Mouse (Mus musculus): ENCODE data around the gene A430078G23Rik. TPM values are rescaled to one million over a fixed set of nuclear protein-coding genes. Genes with fewer than 3 reads are reported as not detected.
A peak's percentile ranks its signal among the peaks of the same experiment; 100 is the strongest.
"Not testable (repeated sequence)": the region's sequence is repeated elsewhere in the genome, so short reads cannot be mapped to it uniquely, and the experiment has no call there.

A430078G23Rik gene
- polyA plus RNA-seq, 1 experiment from 2014 or later, result not detected

DNA sequence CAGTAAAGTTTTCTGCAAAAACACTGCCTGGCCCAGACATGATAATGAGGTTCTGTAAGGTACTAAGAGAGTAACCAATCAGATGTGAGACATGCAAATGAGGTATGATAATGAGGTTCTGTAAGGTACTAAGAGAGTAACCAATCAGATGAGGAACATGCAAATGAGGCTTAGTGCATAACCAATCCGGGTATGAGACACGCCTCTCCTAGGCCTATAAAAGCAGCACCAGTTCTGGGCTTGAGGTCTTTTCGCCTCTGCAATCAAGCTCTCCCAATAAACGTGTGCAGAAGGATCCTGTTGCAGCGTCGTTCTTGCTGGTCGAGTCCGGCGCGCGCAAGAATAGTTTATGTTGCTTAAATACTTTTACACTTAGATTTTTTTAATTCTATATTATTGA is 33.9 kb upstream of the A430078G23Rik start:
- not testable (repeated sequence) for H3K4me1 ChIP-seq (ENCODE audit: control insufficient read depth, insufficient read depth, low read length); H3K27me3 ChIP-seq (ENCODE audit: control insufficient read depth, insufficient read depth, low read length); H3K9ac ChIP-seq (ENCODE audit: low read length); H3K9me3 ChIP-seq (ENCODE audit: control insufficient read depth, low read length); ATAC-seq (ENCODE audit: insufficient number of reproducible peaks, low FRiP score, low TSS enrichment, low read depth); DNase-seq (ENCODE audit: low spot score); H3K4me2 ChIP-seq (ENCODE audit: low read depth, severe bottlenecking); H3K36me3 ChIP-seq (ENCODE audit: control insufficient read depth, insufficient read depth, low read length); H3K27ac ChIP-seq (replicated peaks; ENCODE audit: low read depth, low read length); H3K4me3 ChIP-seq (ENCODE audit: low read depth, low read length)
- 92% methylated on average over 8 of the region's 11 CpGs for WGBS

- Histone ChIP-seq H3K4me2 (ENCODE audit: low read depth, severe bottlenecking) (no peak overlapping the region), H3K4me3 (ENCODE audit: low read depth, low read length) (no peak overlapping the region), H3K27ac (replicated peaks; ENCODE audit: low read depth, low read length) (no peak overlapping the region), H3K27me3 (ENCODE audit: control insufficient read depth, insufficient read depth, low read length) (no peaks in the 10 kb centered on the region), H3K36me3 (ENCODE audit: control insufficient read depth, insufficient read depth, low read length) (no peaks in the 10 kb centered on the region), H3K4me1 (ENCODE audit: control insufficient read depth, insufficient read depth, low read length) (no peaks in the 10 kb centered on the region), H3K9me3 (ENCODE audit: control insufficient read depth, low read length) (no peaks in the 10 kb centered on the region), H3K9ac (ENCODE audit: low read length) (no peak overlapping the region)
- ATAC-seq (ENCODE audit: insufficient number of reproducible peaks, low FRiP score, low TSS enrichment, low read depth) (no peak), DNase-seq (ENCODE audit: low spot score) (no peak)
- WGBS, result 96% methylated on average over 2 of the region's 2 CpGs
Measured at GRCm38 (mm10) chr8:3324253-3324652, 29.0 kb upstream of the A430078G23Rik start.

DNA sequence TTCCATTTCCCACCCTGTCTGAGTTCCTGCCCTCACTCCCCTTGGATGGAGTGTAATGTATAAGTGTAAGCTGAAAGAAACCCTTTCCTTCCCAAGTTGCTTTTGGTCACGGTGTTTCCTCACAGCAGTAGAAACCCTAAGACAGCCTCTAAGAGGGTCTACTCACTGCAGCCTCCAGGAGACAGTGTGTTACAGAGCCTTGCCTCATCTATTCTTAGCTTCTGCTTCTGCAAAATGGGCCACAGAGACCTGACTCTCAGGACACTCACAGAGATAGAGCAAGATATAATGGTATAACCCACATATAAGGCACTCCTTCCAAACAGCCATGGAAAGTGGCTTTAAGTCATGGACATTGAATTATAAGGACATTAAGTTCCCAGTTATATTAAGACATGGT is 26.2 kb upstream of the A430078G23Rik start:
- WGBS, result 84% methylated on average over 1 of the region's 1 CpGs
- DNase-seq (ENCODE audit: low spot score), result no peak
- no peak overlapping the region for H3K27ac ChIP-seq (replicated peaks; ENCODE audit: low read depth, low read length)

GRCm38 (mm10) chr8:3327538-3328245 is 25.5 kb upstream of the A430078G23Rik start:
- Histone ChIP-seq H3K9me3 (ENCODE audit: control insufficient read depth, low read length) (no peaks in the 10 kb centered on the region), H3K36me3 (ENCODE audit: control insufficient read depth, insufficient read depth, low read length) (no peaks in the 10 kb centered on the region), H3K27me3 (ENCODE audit: control insufficient read depth, insufficient read depth, low read length) (no peaks in the 10 kb centered on the region), H3K9ac (ENCODE audit: low read length) (no peak overlapping the region), H3K4me3 (ENCODE audit: low read depth, low read length) (no peak overlapping the region), H3K4me1 (ENCODE audit: control insufficient read depth, insufficient read depth, low read length) (no peaks in the 10 kb centered on the region), H3K27ac (replicated peaks; ENCODE audit: low read depth, low read length) (no peak overlapping the region), H3K4me2 (ENCODE audit: low read depth, severe bottlenecking) (no peak overlapping the region)
- ATAC-seq (ENCODE audit: insufficient number of reproducible peaks, low FRiP score, low TSS enrichment, low read depth) (no peak), DNase-seq (ENCODE audit: low spot score) (no peak)
- WGBS, result 70% methylated on average over 8 of the region's 8 CpGs

More for the DNA sequence above, 26.2 kb upstream of the A430078G23Rik start:
- Histone ChIP-seq H3K4me3 (ENCODE audit: low read depth, low read length) (no peak overlapping the region), H3K9me3 (ENCODE audit: control insufficient read depth, low read length) (no peaks in the 10 kb centered on the region), H3K36me3 (ENCODE audit: control insufficient read depth, insufficient read depth, low read length) (no peaks in the 10 kb centered on the region), H3K9ac (ENCODE audit: low read length) (no peak overlapping the region), H3K4me2 (ENCODE audit: low read depth, severe bottlenecking) (no peak overlapping the region), H3K4me1 (ENCODE audit: control insufficient read depth, insufficient read depth, low read length) (no peaks in the 10 kb centered on the region), H3K27me3 (ENCODE audit: control insufficient read depth, insufficient read depth, low read length) (no peaks in the 10 kb centered on the region)
- ATAC-seq (ENCODE audit: insufficient number of reproducible peaks, low FRiP score, low TSS enrichment, low read depth), result no peak

GRCm38 (mm10) chr8:3330662-3331061 is 22.6 kb upstream of the A430078G23Rik start:
- Histone ChIP-seq H3K27me3 (ENCODE audit: control insufficient read depth, insufficient read depth, low read length) (no peaks in the 10 kb centered on the region), H3K36me3 (ENCODE audit: control insufficient read depth, insufficient read depth, low read length) (no peaks in the 10 kb centered on the region), H3K9ac (ENCODE audit: low read length) (no peak overlapping the region), H3K27ac (replicated peaks; ENCODE audit: low read depth, low read length) (no peak overlapping the region), H3K4me3 (ENCODE audit: low read depth, low read length) (no peak overlapping the region), H3K4me1 (ENCODE audit: control insufficient read depth, insufficient read depth, low read length) (no peaks in the 10 kb centered on the region), H3K9me3 (ENCODE audit: control insufficient read depth, low read length) (no peaks in the 10 kb centered on the region), H3K4me2 (ENCODE audit: low read depth, severe bottlenecking) (no peak overlapping the region)
- ATAC-seq (ENCODE audit: insufficient number of reproducible peaks, low FRiP score, low TSS enrichment, low read depth) (no peak), DNase-seq (ENCODE audit: low spot score) (peak; percentile 54)
- 48% methylated on average over 6 of the region's 6 CpGs for WGBS

- Histone ChIP-seq H3K9ac (ENCODE audit: low read length) (no peak overlapping the region), H3K9me3 (ENCODE audit: control insufficient read depth, low read length) (no peaks in the 10 kb centered on the region), H3K4me2 (ENCODE audit: low read depth, severe bottlenecking) (no peak overlapping the region), H3K4me3 (ENCODE audit: low read depth, low read length) (no peak overlapping the region), H3K4me1 (ENCODE audit: control insufficient read depth, insufficient read depth, low read length) (no peaks in the 10 kb centered on the region), H3K27me3 (ENCODE audit: control insufficient read depth, insufficient read depth, low read length) (no peaks in the 10 kb centered on the region), H3K36me3 (ENCODE audit: control insufficient read depth, insufficient read depth, low read length) (no peaks in the 10 kb centered on the region), H3K27ac (replicated peaks; ENCODE audit: low read depth, low read length) (no peak overlapping the region)
- WGBS, result 78% methylated on average over 2 of the region's 2 CpGs
- ATAC-seq (ENCODE audit: insufficient number of reproducible peaks, low FRiP score, low TSS enrichment, low read depth) (no peak), DNase-seq (ENCODE audit: low spot score) (no peak)
Measured at GRCm38 (mm10) chr8:3331692-3332091, 21.5 kb upstream of the A430078G23Rik start.

GRCm38 (mm10) chr8:3335881-3336280 is 17.3 kb upstream of the A430078G23Rik start:
- Histone ChIP-seq H3K4me3 (ENCODE audit: low read depth, low read length) (no peak overlapping the region), H3K36me3 (ENCODE audit: control insufficient read depth, insufficient read depth, low read length) (no peaks in the 10 kb centered on the region), H3K4me1 (ENCODE audit: control insufficient read depth, insufficient read depth, low read length) (no peaks in the 10 kb centered on the region), H3K4me2 (ENCODE audit: low read depth, severe bottlenecking) (no peak overlapping the region), H3K27me3 (ENCODE audit: control insufficient read depth, insufficient read depth, low read length) (no peaks in the 10 kb centered on the region), H3K9ac (ENCODE audit: low read length) (no peak overlapping the region), H3K27ac (replicated peaks; ENCODE audit: low read depth, low read length) (no peak overlapping the region), H3K9me3 (ENCODE audit: control insufficient read depth, low read length) (no peaks in the 10 kb centered on the region)
- ATAC-seq (ENCODE audit: insufficient number of reproducible peaks, low FRiP score, low TSS enrichment, low read depth) (no peak), DNase-seq (ENCODE audit: low spot score) (no peak)
- 89% methylated on average over 1 of the region's 1 CpGs for WGBS

GRCm38 (mm10) chr8:3336658-3337524 is 16.3 kb upstream of the A430078G23Rik start:
- H3K4me1 ChIP-seq (ENCODE audit: control insufficient read depth, insufficient read depth, low read length), result no peaks in the 10 kb centered on the region
- H3K4me3 ChIP-seq (ENCODE audit: low read depth, low read length), result no peak overlapping the region
- no peaks in the 10 kb centered on the region for H3K27me3 ChIP-seq (ENCODE audit: control insufficient read depth, insufficient read depth, low read length)
- no peak overlapping the region for H3K27ac ChIP-seq (replicated peaks; ENCODE audit: low read depth, low read length)
- peak; percentile 54; the same call in 1 of the 2 replicates for ATAC-seq (ENCODE audit: insufficient number of reproducible peaks, low FRiP score, low TSS enrichment, low read depth)
- no peaks in the 10 kb centered on the region for H3K9me3 ChIP-seq (ENCODE audit: control insufficient read depth, low read length)
- no peak overlapping the region for H3K9ac ChIP-seq (ENCODE audit: low read length)
- H3K4me2 ChIP-seq (ENCODE audit: low read depth, severe bottlenecking), result no peak overlapping the region
- H3K36me3 ChIP-seq (ENCODE audit: control insufficient read depth, insufficient read depth, low read length), result no peaks in the 10 kb centered on the region
- DNase-seq (ENCODE audit: low spot score), result peak; percentile 64
- 74% methylated on average over 9 of the region's 9 CpGs for WGBS

All from limb, embryonic 11.5 days (tissue).